Comparison of ENCODE assay signal across 18 mouse cellular contexts in the genomic region with DNA sequence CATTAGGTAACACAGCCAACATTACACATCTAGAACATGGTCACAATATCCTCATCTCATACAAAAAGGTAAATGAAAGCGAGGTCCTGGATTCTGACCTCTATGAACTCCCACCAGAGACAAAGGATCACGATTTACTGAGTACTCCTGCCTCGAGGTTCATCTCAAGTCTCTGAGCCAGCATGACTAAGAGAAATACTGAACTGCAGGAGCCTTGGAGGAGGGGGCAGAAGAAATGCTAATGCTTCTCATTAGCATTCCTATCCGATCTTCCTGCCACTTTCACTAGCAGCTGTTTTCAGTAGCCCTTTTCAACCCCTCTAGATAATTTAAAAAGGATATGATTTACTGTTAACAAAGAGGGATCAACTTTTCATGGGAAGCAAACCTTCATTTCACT. TPM values are rescaled to one million over a fixed set of nuclear protein-coding genes. Genes with fewer than 3 reads are reported as not detected.
DNase-seq lines count a peak whose midpoint lies in the region; ATAC-seq and TF ChIP-seq lines count a peak whose summit lies in the region.
"Had no signal": no experiment of that assay in that cellular context is flagged by ENCODE, and none has a peak within 500 bp of the region (broad histone marks: within the 10 kb centered on the region; RNA-seq: fewer than 3 reads in every experiment).

No protein-coding gene starts in this region.

- peak overlapping the region; percentile 29; the same call in 1 of the 2 replicates for H3K27ac ChIP-seq in forebrain, embryonic 14.5 days (ENCODE audit: low read depth, low read length)
- peak overlapping the region; percentile 52 for H3K27ac ChIP-seq in hindbrain, postnatal 0 days
- H3K27ac ChIP-seq in embryonic facial prominence, embryonic 10.5 days (replicated peaks), result no peak overlapping the region
- H3K27ac ChIP-seq: embryonic facial prominence, embryonic 12.5 days; gastrocnemius, adult 2 months; kidney, embryonic 15.5 days; limb, embryonic 15.5 days had no signal

- H3K9me3 ChIP-seq in forebrain, embryonic 14.5 days (replicated peaks; ENCODE audit: control insufficient read depth, low read length), result 0 out of 2 replicates have a peak, but pooled peaks cover 6% of the 10 kb centered on the region
- H3K9me3 ChIP-seq in hindbrain, postnatal 0 days (ENCODE audit: low read length), result 0 out of 2 replicates have a peak, but pooled peaks cover 6% of the 10 kb centered on the region
- H3K9me3 ChIP-seq in embryonic facial prominence, embryonic 10.5 days, result no peaks in the 10 kb centered on the region
- H3K9me3 ChIP-seq: embryonic facial prominence, embryonic 12.5 days; kidney, embryonic 15.5 days; limb, embryonic 15.5 days had no signal

- peak; percentile 12 for DNase-seq in embryo, embryonic 11 days
- DNase-seq in embryo, embryonic 9.5 days (ENCODE audit: extremely low spot score), result no peak
- peak; percentile 77 for DNase-seq in ES-CJ7 (ENCODE audit: low read depth, low spot score)
- DNase-seq in forebrain, embryonic 14.5 days (ENCODE audit: low spot score), result peak; percentile 71
- peak; percentile 41 for DNase-seq in hindbrain, postnatal 0 days (ENCODE audit: low spot score)
- DNase-seq in embryonic facial prominence, embryonic 10.5 days (ENCODE audit: low spot score), result no peak
- DNase-seq in heart, adult 11 months, result no peak
- no peak for DNase-seq in left cerebral cortex, adult 9 months (ENCODE audit: low spot score in 2 of 2)
- DNase-seq: adrenal gland, adult 8-10 months; cerebellum, postnatal 10 days; gastrocnemius, adult 2 months; liver, postnatal 0 days; lung, postnatal 36 days; right cerebral cortex, postnatal 14 days had no signal

- no peaks in the 10 kb centered on the region for H3K27me3 ChIP-seq in forebrain, embryonic 14.5 days (replicated peaks; ENCODE audit: control insufficient read depth, insufficient read depth, low read length)
- H3K27me3 ChIP-seq in hindbrain, postnatal 0 days (ENCODE audit: insufficient read depth, low read length), result no peaks in the 10 kb centered on the region
- no peaks in the 10 kb centered on the region for H3K27me3 ChIP-seq in embryonic facial prominence, embryonic 10.5 days (replicated peaks; ENCODE audit: low read depth, poor library complexity, severe bottlenecking)
- H3K27me3 ChIP-seq: embryonic facial prominence, embryonic 12.5 days; kidney, embryonic 15.5 days; limb, embryonic 15.5 days had no signal

- peak; percentile 79 for ATAC-seq in forebrain, embryonic 14.5 days
- ATAC-seq in hindbrain, postnatal 0 days, result peak; percentile 43; the same call in 1 of the 2 replicates
- ATAC-seq: inflammation-experienced regulatory T-cells, adult 6 months; liver, postnatal 0 days had no signal

- peaks cover 9% of the 10 kb centered on the region for H3K4me1 ChIP-seq in forebrain, embryonic 14.5 days (ENCODE audit: control insufficient read depth, insufficient read depth, low read length)
- 0 out of 2 replicates have a peak, but pooled peaks cover 4% of the 10 kb centered on the region for H3K4me1 ChIP-seq in hindbrain, postnatal 0 days (ENCODE audit: insufficient read depth, low read length)
- H3K4me1 ChIP-seq in embryonic facial prominence, embryonic 10.5 days, result no peaks in the 10 kb centered on the region
- H3K4me1 ChIP-seq: embryonic facial prominence, embryonic 12.5 days; kidney, embryonic 15.5 days; limb, embryonic 15.5 days had no signal

- no peak overlapping the region for H3K4me2 ChIP-seq in forebrain, embryonic 14.5 days (ENCODE audit: low read length)
- H3K4me2 ChIP-seq in hindbrain, postnatal 0 days (ENCODE audit: low read depth, low read length), result no peak overlapping the region
- H3K4me2 ChIP-seq: embryonic facial prominence, embryonic 12.5 days; kidney, embryonic 15.5 days; limb, embryonic 15.5 days had no signal

- 17% methylated on average over 4 of the region's 4 CpGs for WGBS in forebrain, embryonic 14.5 days
- WGBS in hindbrain, postnatal 0 days, result 18% methylated on average over 4 of the region's 4 CpGs
- 33% methylated on average over 4 of the region's 4 CpGs for WGBS in embryonic facial prominence, embryonic 10.5 days

- no peaks in the 10 kb centered on the region for H3K36me3 ChIP-seq in forebrain, embryonic 14.5 days (ENCODE audit: control insufficient read depth, insufficient read depth, low read length)
- no peaks in the 10 kb centered on the region for H3K36me3 ChIP-seq in hindbrain, postnatal 0 days (ENCODE audit: insufficient read depth, low read length)
- no peaks in the 10 kb centered on the region for H3K36me3 ChIP-seq in embryonic facial prominence, embryonic 10.5 days (replicated peaks)
- H3K36me3 ChIP-seq: embryonic facial prominence, embryonic 12.5 days; kidney, embryonic 15.5 days; limb, embryonic 15.5 days had no signal

- no peak overlapping the region for H3K9ac ChIP-seq in forebrain, embryonic 14.5 days (ENCODE audit: low read length)
- H3K9ac ChIP-seq in hindbrain, postnatal 0 days (replicated peaks; ENCODE audit: low read length), result no peak overlapping the region
- H3K9ac ChIP-seq: embryonic facial prominence, embryonic 12.5 days; kidney, embryonic 15.5 days; limb, embryonic 15.5 days; liver, postnatal 0 days had no signal

- no peak overlapping the region for H3K4me3 ChIP-seq in forebrain, embryonic 14.5 days (ENCODE audit: low read depth, low read length)
- H3K4me3 ChIP-seq in hindbrain, postnatal 0 days (ENCODE audit: low read length), result no peak overlapping the region
- no peak overlapping the region for H3K4me3 ChIP-seq in embryonic facial prominence, embryonic 10.5 days
- H3K4me3 ChIP-seq: embryonic facial prominence, embryonic 12.5 days; gastrocnemius, adult 2 months; kidney, embryonic 15.5 days; limb, embryonic 15.5 days had no signal

- no peak for TF ChIP-seq CTCF in hindbrain, postnatal 0 days (IDR thresholded peaks at IDR 0.05; ENCODE audit: low read depth)

RNA-seq across cellular contexts. Expression of a gene that starts 19.6 kb away (rescaled TPM):
- polyA plus RNA-seq in forebrain, embryonic 14.5 days (2014; fragmentation: Nextera tagmentation; extraction: Ambion mirVana), result 61.3 and 85.6 TPM in 2 replicates
- 23.4 and 108 TPM in 2 replicates for total RNA-seq in hindbrain, postnatal 0 days (2014; rRNA removed)
- polyA plus RNA-seq in hindbrain, postnatal 0 days (2015; fragmentation: Nextera tagmentation; extraction: Ambion mirVana), result 69.6 and 80.1 TPM in 2 replicates
- 6.6 and 7.2 TPM in 2 replicates for polyA plus RNA-seq in embryonic facial prominence, embryonic 10.5 days (2016; fragmentation: Nextera tagmentation; extraction: Ambion mirVana)
- polyA plus RNA-seq: inflammation-experienced regulatory T-cells, adult 6 months; liver, postnatal 0 days had no signal

Comparison
In these comparisons a context has a peak if more than half of its experiments do, and no peak if none do; other contexts are left out.
1. DNase-seq: peak in embryo, embryonic 11 days (single experiment), ES-CJ7 (single experiment), forebrain, embryonic 14.5 days (single experiment) and hindbrain, postnatal 0 days (single experiment); none in embryo, embryonic 9.5 days (single experiment), embryonic facial prominence, embryonic 10.5 days (single experiment), heart, adult 11 months (single experiment) and left cerebral cortex, adult 9 months (0 of 2).